Mouse (Mus musculus): ENCODE measurements at regions not wholly inside any gene's neighbourhood (a gene's known extent, or its start where the extent isn't known, plus 50 kb on each side); places are given as distances from the start of the nearest gene placed in this dataset.

DNA sequence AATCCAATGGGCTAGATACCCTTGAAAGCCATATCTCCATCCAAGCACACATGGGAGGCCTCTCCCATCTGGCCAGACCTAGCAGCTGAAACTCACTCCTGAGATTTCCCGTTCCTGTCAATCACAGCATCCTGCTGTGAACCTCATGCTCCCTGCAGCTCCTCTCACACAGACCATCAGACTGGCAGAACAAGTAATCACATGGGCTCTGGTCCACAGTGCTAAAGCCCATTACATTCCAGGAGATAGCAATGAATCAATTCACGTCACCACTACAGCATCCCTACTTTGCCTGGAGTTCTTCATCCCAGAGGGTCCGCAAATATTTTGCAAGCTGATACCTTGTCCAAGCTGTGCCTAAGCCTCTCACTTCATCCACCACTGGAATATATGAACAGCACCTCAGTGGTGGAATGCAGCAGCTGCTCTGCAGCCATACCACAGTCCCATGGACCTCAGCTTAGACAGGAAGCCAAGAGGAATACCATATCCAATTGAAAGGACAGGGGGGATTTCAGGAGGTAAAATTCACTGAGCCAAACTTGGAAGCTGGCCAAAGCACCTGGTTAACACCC is 99.2 kb upstream of the Spag17 start:
- no peak for ATAC-seq
- Histone ChIP-seq H3K27me3 (ENCODE audit: insufficient read depth, low read length) (no peaks in the 10 kb centered on the region), H3K4me1 (ENCODE audit: insufficient read depth) (no peaks in the 10 kb centered on the region), H3K27ac (ENCODE audit: low read depth, low read length) (no peak overlapping the region), H3K4me3 (ENCODE audit: low read depth, low read length) (no peak overlapping the region), H3K9me3 (ENCODE audit: low read length) (no peaks in the 10 kb centered on the region), H3K4me2 (ENCODE audit: low read depth) (no peak overlapping the region), H3K9ac (no peak overlapping the region), H3K36me3 (ENCODE audit: insufficient read depth) (no peaks in the 10 kb centered on the region)
- TF ChIP-seq CTCF (IDR thresholded peaks at IDR 0.05; ENCODE audit: low read depth), result no peak
- DNase-seq, result no peak
- WGBS, result 85% methylated on average over 3 of the region's 3 CpGs

DNA sequence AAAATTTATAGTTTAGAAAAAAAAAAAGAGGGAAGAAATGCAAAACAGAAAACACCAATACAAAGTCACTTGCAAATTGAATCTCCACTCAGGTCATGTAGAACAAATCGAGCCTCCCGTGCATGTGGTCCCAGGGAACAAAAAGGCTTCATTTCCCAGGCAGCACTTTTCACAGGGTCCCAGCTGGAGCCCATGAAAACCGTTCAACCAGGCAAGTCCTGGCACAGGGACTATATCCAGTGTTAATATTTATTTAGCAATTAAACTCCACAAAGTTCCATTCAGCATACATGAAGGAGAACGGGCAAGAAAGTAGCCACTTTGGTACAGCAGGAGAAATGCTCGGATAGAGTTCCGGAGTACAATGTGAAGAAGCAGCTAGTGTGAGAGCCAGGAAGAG is 93.9 kb upstream of the Spag17 start:
- Histone ChIP-seq H3K4me1 (ENCODE audit: insufficient read depth) (no peaks in the 10 kb centered on the region), H3K36me3 (ENCODE audit: insufficient read depth) (no peaks in the 10 kb centered on the region), H3K4me3 (ENCODE audit: low read depth, low read length) (no peak overlapping the region), H3K9ac (no peak overlapping the region), H3K27me3 (ENCODE audit: insufficient read depth, low read length) (no peaks in the 10 kb centered on the region), H3K9me3 (ENCODE audit: low read length) (no peaks in the 10 kb centered on the region), H3K27ac (ENCODE audit: low read depth, low read length) (no peak overlapping the region), H3K4me2 (ENCODE audit: low read depth) (no peak overlapping the region)
- DNase-seq (peak; percentile 6), ATAC-seq (no peak)
- no peak for TF ChIP-seq CTCF (IDR thresholded peaks at IDR 0.05; ENCODE audit: low read depth)
- WGBS, result 51% methylated on average over 6 of the region's 6 CpGs

GRCm38 (mm10) chr3:99793622-99794021 is 91.6 kb upstream of the Spag17 start:
- Histone ChIP-seq H3K27ac (ENCODE audit: low read depth, low read length) (no peak overlapping the region), H3K27me3 (ENCODE audit: insufficient read depth, low read length) (no peaks in the 10 kb centered on the region), H3K9me3 (ENCODE audit: low read length) (no peaks in the 10 kb centered on the region), H3K9ac (no peak overlapping the region), H3K36me3 (ENCODE audit: insufficient read depth) (no peaks in the 10 kb centered on the region), H3K4me1 (ENCODE audit: insufficient read depth) (no peaks in the 10 kb centered on the region), H3K4me3 (ENCODE audit: low read depth, low read length) (no peak overlapping the region), H3K4me2 (ENCODE audit: low read depth) (no peak overlapping the region)
- WGBS, result 82% methylated on average over 3 of the region's 3 CpGs
- ATAC-seq (no peak), DNase-seq (no peak)
- no peak for TF ChIP-seq CTCF (IDR thresholded peaks at IDR 0.05; ENCODE audit: low read depth)

DNA sequence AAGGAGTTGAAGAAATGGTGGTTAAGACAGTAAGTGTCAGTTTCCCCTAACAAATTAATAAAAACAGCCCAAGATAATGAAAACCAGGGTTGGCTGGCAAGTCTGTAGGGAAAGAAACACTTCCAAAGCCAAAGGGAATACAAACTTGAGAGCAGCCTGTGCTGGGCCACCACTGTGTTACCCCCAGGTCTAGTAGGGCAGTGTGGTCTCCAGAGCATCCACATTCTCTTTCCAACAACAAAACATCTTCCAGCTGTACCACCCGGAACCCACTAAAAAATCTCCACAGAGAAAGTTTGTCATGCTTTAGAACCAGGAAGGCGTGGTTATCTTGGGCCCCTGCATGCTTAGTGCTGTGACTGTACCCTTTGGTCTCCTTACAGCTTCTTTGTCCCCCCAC is 89.4 kb upstream of the Spag17 start:
- Histone ChIP-seq H3K27me3 (ENCODE audit: insufficient read depth, low read length) (no peaks in the 10 kb centered on the region), H3K4me1 (ENCODE audit: insufficient read depth) (no peaks in the 10 kb centered on the region), H3K4me3 (ENCODE audit: low read depth, low read length) (no peak overlapping the region), H3K9ac (no peak overlapping the region), H3K27ac (ENCODE audit: low read depth, low read length) (no peak overlapping the region), H3K4me2 (ENCODE audit: low read depth) (no peak overlapping the region), H3K9me3 (ENCODE audit: low read length) (no peaks in the 10 kb centered on the region), H3K36me3 (ENCODE audit: insufficient read depth) (no peaks in the 10 kb centered on the region)
- ATAC-seq (no peak), DNase-seq (no peak)
- WGBS, result 88% methylated on average over 2 of the region's 2 CpGs
- no peak for TF ChIP-seq CTCF (IDR thresholded peaks at IDR 0.05; ENCODE audit: low read depth)

DNA sequence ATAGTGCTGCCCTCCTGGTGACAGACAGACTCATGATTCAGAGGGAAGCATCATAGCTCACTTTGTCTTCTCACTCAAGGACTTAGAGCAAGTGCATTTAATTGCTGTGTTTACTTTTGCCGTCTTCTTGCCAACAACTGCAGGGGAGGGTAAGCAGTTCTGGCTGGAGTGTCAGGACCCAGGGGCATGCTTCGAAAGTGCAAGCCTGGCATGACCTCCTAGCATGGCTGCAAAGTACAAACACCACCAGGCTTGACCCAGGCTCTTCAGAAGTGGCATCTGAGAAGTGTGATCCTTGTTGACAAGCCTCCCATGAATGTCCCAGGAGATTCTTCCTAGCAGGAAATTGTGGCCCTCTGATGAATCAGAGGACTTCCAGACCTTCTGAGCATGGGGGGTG is 87.4 kb upstream of the Spag17 start:
- no peak overlapping the region for H3K4me2 ChIP-seq (ENCODE audit: low read depth)
- no peak overlapping the region for H3K9ac ChIP-seq
- H3K27me3 ChIP-seq (ENCODE audit: insufficient read depth, low read length), result no peaks in the 10 kb centered on the region
- DNase-seq (no peak), ATAC-seq (no peak)
- no peaks in the 10 kb centered on the region for H3K36me3 ChIP-seq (ENCODE audit: insufficient read depth)
- no peaks in the 10 kb centered on the region for H3K4me1 ChIP-seq (ENCODE audit: insufficient read depth)
- H3K4me3 ChIP-seq (ENCODE audit: low read depth, low read length), result no peak overlapping the region
- no peak overlapping the region for H3K27ac ChIP-seq (ENCODE audit: low read depth, low read length)
- TF ChIP-seq CTCF (IDR thresholded peaks at IDR 0.05; ENCODE audit: low read depth), result no peak
- H3K9me3 ChIP-seq (ENCODE audit: low read length), result no peaks in the 10 kb centered on the region
- 70% methylated on average over 2 of the region's 2 CpGs for WGBS

DNA sequence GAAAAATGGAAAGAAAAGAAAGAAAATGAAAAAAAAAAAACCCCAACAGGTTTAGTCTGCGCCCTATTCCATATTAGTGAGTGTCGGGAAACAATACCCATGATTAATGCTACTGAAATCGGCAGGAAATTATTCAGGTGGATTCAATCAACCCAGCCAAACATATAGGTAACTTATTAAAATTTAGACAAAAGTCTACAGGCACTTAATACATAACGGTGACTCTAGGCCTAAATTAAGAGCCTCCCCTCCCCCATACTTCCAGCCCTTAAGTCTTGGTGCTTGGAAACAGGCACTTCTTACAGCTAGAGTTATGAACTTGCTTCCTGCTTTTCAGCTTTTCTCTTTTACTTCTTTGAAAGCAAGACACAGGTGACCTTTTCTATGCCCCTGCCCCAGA is 74.7 kb upstream of the Spag17 start:
- Histone ChIP-seq H3K27me3 (ENCODE audit: insufficient read depth, low read length) (no peaks in the 10 kb centered on the region), H3K9me3 (ENCODE audit: low read length) (no peaks in the 10 kb centered on the region), H3K4me3 (ENCODE audit: low read depth, low read length) (no peak overlapping the region), H3K36me3 (ENCODE audit: insufficient read depth) (no peaks in the 10 kb centered on the region), H3K27ac (ENCODE audit: low read depth, low read length) (no peak overlapping the region), H3K4me2 (ENCODE audit: low read depth) (no peak overlapping the region), H3K9ac (no peak overlapping the region), H3K4me1 (ENCODE audit: insufficient read depth) (no peaks in the 10 kb centered on the region)
- DNase-seq (no peak), ATAC-seq (no peak)
- TF ChIP-seq CTCF (IDR thresholded peaks at IDR 0.05; ENCODE audit: low read depth), result no peak
- WGBS, result 82% methylated on average over 4 of the region's 4 CpGs

GRCm38 (mm10) chr3:99811276-99811675 is 73.9 kb upstream of the Spag17 start:
- no peak for ATAC-seq
- WGBS, result 88% methylated on average over 3 of the region's 3 CpGs
- no peaks in the 10 kb centered on the region for H3K27me3 ChIP-seq (ENCODE audit: insufficient read depth, low read length)

DNA sequence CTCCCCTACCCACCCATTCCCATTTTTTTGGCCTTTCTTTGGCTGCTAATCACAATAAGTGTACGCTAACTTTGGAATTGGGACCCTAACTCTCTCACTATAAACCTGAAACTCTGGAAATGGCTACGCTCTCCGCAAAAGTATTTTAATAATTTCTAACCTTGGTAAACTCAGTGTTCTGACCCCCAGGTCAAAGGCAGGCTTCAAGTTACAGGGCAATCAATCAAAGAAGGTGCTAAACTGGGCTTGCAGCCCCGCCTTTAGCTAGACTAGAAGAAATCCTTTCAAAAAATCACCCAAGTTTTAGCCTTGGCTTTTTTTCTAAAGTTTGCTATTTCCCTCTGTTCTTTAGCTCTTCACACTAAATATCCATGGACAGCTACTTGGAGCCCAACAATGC is 72.4 kb upstream of the Spag17 start:
- no peak overlapping the region for H3K9ac ChIP-seq
- H3K4me3 ChIP-seq (ENCODE audit: low read depth, low read length), result no peak overlapping the region
- H3K4me2 ChIP-seq (ENCODE audit: low read depth), result no peak overlapping the region
- no peaks in the 10 kb centered on the region for H3K4me1 ChIP-seq (ENCODE audit: insufficient read depth)
- DNase-seq, result no peak
- no peak overlapping the region for H3K27ac ChIP-seq (ENCODE audit: low read depth, low read length)
- no peak for TF ChIP-seq CTCF (IDR thresholded peaks at IDR 0.05; ENCODE audit: low read depth)
- H3K27me3 ChIP-seq (ENCODE audit: insufficient read depth, low read length), result no peaks in the 10 kb centered on the region
- no peak for ATAC-seq
- WGBS, result 90% methylated on average over 4 of the region's 4 CpGs
- no peaks in the 10 kb centered on the region for H3K36me3 ChIP-seq (ENCODE audit: insufficient read depth)
- H3K9me3 ChIP-seq (ENCODE audit: low read length), result no peaks in the 10 kb centered on the region

More at GRCm38 (mm10) chr3:99811276-99811675, 73.9 kb upstream of the Spag17 start:
- Histone ChIP-seq H3K27ac (ENCODE audit: low read depth, low read length) (no peak overlapping the region), H3K4me1 (ENCODE audit: insufficient read depth) (no peaks in the 10 kb centered on the region), H3K4me2 (ENCODE audit: low read depth) (no peak overlapping the region), H3K4me3 (ENCODE audit: low read depth, low read length) (no peak overlapping the region), H3K9ac (no peak overlapping the region), H3K9me3 (ENCODE audit: low read length) (no peaks in the 10 kb centered on the region), H3K36me3 (ENCODE audit: insufficient read depth) (no peaks in the 10 kb centered on the region)
- no peak for DNase-seq
- TF ChIP-seq CTCF (IDR thresholded peaks at IDR 0.05; ENCODE audit: low read depth), result no peak

Data from forebrain, postnatal 0 days (tissue).